Mouse (Mus musculus): Measurements from ENCODE around the gene Spock1. TPM values are rescaled to one million over a fixed set of nuclear protein-coding genes. Genes with fewer than 3 reads are reported as not detected.

Spock1 gene
- total RNA-seq, 1 experiment = 0.40 TPM

- TF ChIP-seq ZC3H11A (IDR thresholded peaks at IDR 0.05; ENCODE audit: borderline replicate concordance, low read depth, low read length) (no peak), ZNF384 (IDR thresholded peaks at IDR 0.05; ENCODE audit: low read depth, low read length) (no peak), MAFK (IDR thresholded peaks at IDR 0.05; ENCODE audit: insufficient read depth, low read depth, low read length) (no peak), HCFC1 (IDR thresholded peaks at IDR 0.05; ENCODE audit: borderline replicate concordance, insufficient read depth, low read length) (no peak), CHD2 (IDR thresholded peaks at IDR 0.05; ENCODE audit: low read depth, low read length) (no peak)
- Histone ChIP-seq H3K9me3 (ENCODE audit: control insufficient read depth, insufficient read depth, low read depth, low read length) (no peaks in the 10 kb centered on the region), H3K36me3 (ENCODE audit: control insufficient read depth, insufficient read depth, low read length, poor library complexity, severe bottlenecking) (no peaks in the 10 kb centered on the region), H3K27ac (ENCODE audit: insufficient read depth, low read depth, low read length, poor library complexity, severe bottlenecking) (no peak overlapping the region), H3K4me3 (ENCODE audit: insufficient read depth in 1 of 2, low read depth in 1 of 2, low read length in 2 of 2, poor library complexity in 1 of 2, severe bottlenecking in 1 of 2) (no peak overlapping the region), H3K4me1 (ENCODE audit: control insufficient read depth in 2 of 2, insufficient read depth in 2 of 2, low read length in 2 of 2, poor library complexity in 1 of 2) (no peaks in the 10 kb centered on the region), H3K9ac (ENCODE audit: insufficient read depth, low read depth, low read length, poor library complexity, severe bottlenecking) (no peak overlapping the region)
- no peak for DNase-seq (ENCODE audit: low read depth, low spot score)
- in situ Hi-C loops (cut with MboI; ENCODE audit: low sequenced_read_pairs in 2 of 2, unreplicated experiment in 2 of 2) = no loop called here
Measured at GRCm38 (mm10) chr13:57894597-57894996, 13.5 kb downstream of the Spock1 start.

GRCm38 (mm10) chr13:57889708-57890107 is 18.4 kb downstream of the Spock1 start:
- TF ChIP-seq CHD2 (IDR thresholded peaks at IDR 0.05; ENCODE audit: low read depth, low read length) = no peak
- TF ChIP-seq MAFK (IDR thresholded peaks at IDR 0.05; ENCODE audit: insufficient read depth, low read depth, low read length) = no peak
- TF ChIP-seq HCFC1 (IDR thresholded peaks at IDR 0.05; ENCODE audit: borderline replicate concordance, insufficient read depth, low read length) = no peak
- TF ChIP-seq ZC3H11A (IDR thresholded peaks at IDR 0.05; ENCODE audit: borderline replicate concordance, low read depth, low read length) = no peak
- TF ChIP-seq ZNF384 (IDR thresholded peaks at IDR 0.05; ENCODE audit: low read depth, low read length) = no peak
- H3K9ac ChIP-seq (ENCODE audit: insufficient read depth, low read depth, low read length, poor library complexity, severe bottlenecking) = no peak overlapping the region
- no peak overlapping the region for H3K4me3 ChIP-seq (ENCODE audit: insufficient read depth in 1 of 2, low read depth in 1 of 2, low read length in 2 of 2, poor library complexity in 1 of 2, severe bottlenecking in 1 of 2)
- no peaks in the 10 kb centered on the region for H3K4me1 ChIP-seq (ENCODE audit: control insufficient read depth in 2 of 2, insufficient read depth in 2 of 2, low read length in 2 of 2, poor library complexity in 1 of 2)
- in situ Hi-C loops (cut with MboI; ENCODE audit: low sequenced_read_pairs in 2 of 2, unreplicated experiment in 2 of 2) = no loop called here
- no peak overlapping the region for H3K27ac ChIP-seq (ENCODE audit: insufficient read depth, low read depth, low read length, poor library complexity, severe bottlenecking)
- no peaks in the 10 kb centered on the region for H3K36me3 ChIP-seq (ENCODE audit: control insufficient read depth, insufficient read depth, low read length, poor library complexity, severe bottlenecking)
- H3K9me3 ChIP-seq (ENCODE audit: control insufficient read depth, insufficient read depth, low read depth, low read length) = no peaks in the 10 kb centered on the region
- DNase-seq (ENCODE audit: low read depth, low spot score) = no peak

GRCm38 (mm10) chr13:57889050-57889449 is 19.1 kb downstream of the Spock1 start:
- no peak for TF ChIP-seq HCFC1 (IDR thresholded peaks at IDR 0.05; ENCODE audit: borderline replicate concordance, insufficient read depth, low read length)
- no peak for TF ChIP-seq ZNF384 (IDR thresholded peaks at IDR 0.05; ENCODE audit: low read depth, low read length)
- TF ChIP-seq MAFK (IDR thresholded peaks at IDR 0.05; ENCODE audit: insufficient read depth, low read depth, low read length) = no peak
- TF ChIP-seq ZC3H11A (IDR thresholded peaks at IDR 0.05; ENCODE audit: borderline replicate concordance, low read depth, low read length) = no peak
- no peak for TF ChIP-seq CHD2 (IDR thresholded peaks at IDR 0.05; ENCODE audit: low read depth, low read length)
- Histone ChIP-seq H3K36me3 (ENCODE audit: control insufficient read depth, insufficient read depth, low read length, poor library complexity, severe bottlenecking) (no peaks in the 10 kb centered on the region), H3K4me1 (ENCODE audit: control insufficient read depth in 2 of 2, insufficient read depth in 2 of 2, low read length in 2 of 2, poor library complexity in 1 of 2) (no peaks in the 10 kb centered on the region), H3K4me3 (ENCODE audit: insufficient read depth in 1 of 2, low read depth in 1 of 2, low read length in 2 of 2, poor library complexity in 1 of 2, severe bottlenecking in 1 of 2) (no peak overlapping the region), H3K27ac (ENCODE audit: insufficient read depth, low read depth, low read length, poor library complexity, severe bottlenecking) (no peak overlapping the region), H3K9ac (ENCODE audit: insufficient read depth, low read depth, low read length, poor library complexity, severe bottlenecking) (no peak overlapping the region), H3K9me3 (ENCODE audit: control insufficient read depth, insufficient read depth, low read depth, low read length) (no peaks in the 10 kb centered on the region)
- no peak for DNase-seq (ENCODE audit: low read depth, low spot score)
- in situ Hi-C loops (cut with MboI; ENCODE audit: low sequenced_read_pairs in 2 of 2, unreplicated experiment in 2 of 2) = no loop called here

- in situ Hi-C loops (cut with MboI; ENCODE audit: low sequenced_read_pairs in 2 of 2, unreplicated experiment in 2 of 2) = no loop called here
- DNase-seq (ENCODE audit: low read depth, low spot score) = no peak
- TF ChIP-seq MAFK (IDR thresholded peaks at IDR 0.05; ENCODE audit: insufficient read depth, low read depth, low read length) (no peak), CHD2 (IDR thresholded peaks at IDR 0.05; ENCODE audit: low read depth, low read length) (no peak), HCFC1 (IDR thresholded peaks at IDR 0.05; ENCODE audit: borderline replicate concordance, insufficient read depth, low read length) (no peak), ZC3H11A (IDR thresholded peaks at IDR 0.05; ENCODE audit: borderline replicate concordance, low read depth, low read length) (no peak), ZNF384 (IDR thresholded peaks at IDR 0.05; ENCODE audit: low read depth, low read length) (no peak)
Measured at GRCm38 (mm10) chr13:57879817-57880216, 28.3 kb downstream of the Spock1 start.

GRCm38 (mm10) chr13:57878797-57879196 is 29.3 kb downstream of the Spock1 start:
- Histone ChIP-seq H3K36me3 (ENCODE audit: control insufficient read depth, insufficient read depth, low read length, poor library complexity, severe bottlenecking) (no peaks in the 10 kb centered on the region), H3K4me3 (ENCODE audit: insufficient read depth in 1 of 2, low read depth in 1 of 2, low read length in 2 of 2, poor library complexity in 1 of 2, severe bottlenecking in 1 of 2) (no peak overlapping the region), H3K27ac (ENCODE audit: insufficient read depth, low read depth, low read length, poor library complexity, severe bottlenecking) (no peak overlapping the region), H3K4me1 (ENCODE audit: control insufficient read depth in 2 of 2, insufficient read depth in 2 of 2, low read length in 2 of 2, poor library complexity in 1 of 2) (no peaks in the 10 kb centered on the region), H3K9me3 (ENCODE audit: control insufficient read depth, insufficient read depth, low read depth, low read length) (no peaks in the 10 kb centered on the region), H3K9ac (ENCODE audit: insufficient read depth, low read depth, low read length, poor library complexity, severe bottlenecking) (no peak overlapping the region)
- in situ Hi-C loops (cut with MboI; ENCODE audit: low sequenced_read_pairs in 2 of 2, unreplicated experiment in 2 of 2) = no loop called here
- TF ChIP-seq CHD2 (IDR thresholded peaks at IDR 0.05; ENCODE audit: low read depth, low read length) (no peak), HCFC1 (IDR thresholded peaks at IDR 0.05; ENCODE audit: borderline replicate concordance, insufficient read depth, low read length) (no peak), ZC3H11A (IDR thresholded peaks at IDR 0.05; ENCODE audit: borderline replicate concordance, low read depth, low read length) (no peak), ZNF384 (IDR thresholded peaks at IDR 0.05; ENCODE audit: low read depth, low read length) (no peak), MAFK (IDR thresholded peaks at IDR 0.05; ENCODE audit: insufficient read depth, low read depth, low read length) (no peak)
- no peak for DNase-seq (ENCODE audit: low read depth, low spot score)

More at GRCm38 (mm10) chr13:57879817-57880216, 28.3 kb downstream of the Spock1 start:
- Histone ChIP-seq H3K4me1 (ENCODE audit: control insufficient read depth in 2 of 2, insufficient read depth in 2 of 2, low read length in 2 of 2, poor library complexity in 1 of 2) (no peaks in the 10 kb centered on the region), H3K4me3 (ENCODE audit: insufficient read depth in 1 of 2, low read depth in 1 of 2, low read length in 2 of 2, poor library complexity in 1 of 2, severe bottlenecking in 1 of 2) (no peak overlapping the region), H3K36me3 (ENCODE audit: control insufficient read depth, insufficient read depth, low read length, poor library complexity, severe bottlenecking) (no peaks in the 10 kb centered on the region), H3K9ac (ENCODE audit: insufficient read depth, low read depth, low read length, poor library complexity, severe bottlenecking) (no peak overlapping the region), H3K27ac (ENCODE audit: insufficient read depth, low read depth, low read length, poor library complexity, severe bottlenecking) (no peak overlapping the region), H3K9me3 (ENCODE audit: control insufficient read depth, insufficient read depth, low read depth, low read length) (no peaks in the 10 kb centered on the region)

Data from ES-E14 (cell line).